Mouse (Mus musculus): ENCODE data around the gene Gm39566. TPM values are rescaled to one million over a fixed set of nuclear protein-coding genes. Genes with fewer than 3 reads are reported as not detected.

Gm39566 gene
- total RNA-seq, 2 experiments from 2014 or later: not detected

Other genes with a start within 250 kb of the Gm39566 start
- 1 to 10 TPM; 3.4 to 3.7 TPM for gene Wrap53, start 235.0 kb downstream of the Gm39566 start, total RNA-seq (2021)
- 10 to 100 TPM; 12.2 to 12.7 TPM for gene Trp53, start 234.9 kb downstream of the Gm39566 start, total RNA-seq (2021)
- 100 to 1,000 TPM; 365 to 378 TPM for gene Atp1b2, start 209.4 kb downstream of the Gm39566 start, total RNA-seq (2021)
- under 1 TPM in 1 of 2 experiments, not detected in 1; 0.62 TPM for gene Shbg, start 197.4 kb downstream of the Gm39566 start, total RNA-seq (2021)
- 1 to 10 TPM; 2.3 to 2.8 TPM for gene Sat2, start 193.3 kb downstream of the Gm39566 start, total RNA-seq (2021)
- 10 to 100 TPM; 76.0 to 77.1 TPM for gene Fxr2, start 182.3 kb downstream of the Gm39566 start, total RNA-seq (2021)
- not detected for gene Sox15, start 160.0 kb downstream of the Gm39566 start, total RNA-seq (2021)
- 10 to 100 TPM in 1 of 2 experiments, 1 to 10 TPM in 1; 6.6 to 10.0 TPM for gene Mpdu1, start 152.7 kb downstream of the Gm39566 start, total RNA-seq (2021)
- gene Cd68, start 149.1 kb downstream of the Gm39566 start, total RNA-seq (2021): 1 to 10 TPM; 1.3 to 9.1 TPM
- gene Eif4a1, start 142.9 kb downstream of the Gm39566 start, total RNA-seq (2021): 100 to 1,000 TPM in 1 of 2 experiments, 10 to 100 TPM in 1; 99.8 to 102 TPM
- gene Senp3, start 133.2 kb downstream of the Gm39566 start, total RNA-seq (2021): 10 to 100 TPM; 19.1 to 23.5 TPM
- gene Tnfsf13, start 129.5 kb downstream of the Gm39566 start, total RNA-seq (2021): 1 to 10 TPM in 1 of 2 experiments, under 1 TPM in 1; 0.67 to 1.5 TPM
- gene Tnfsf12, start 119.4 kb downstream of the Gm39566 start, total RNA-seq (2021): 10 to 100 TPM in 1 of 2 experiments, 1 to 10 TPM in 1; 8.3 to 11.6 TPM
- 1 to 10 TPM in 1 of 2 experiments, under 1 TPM in 1; 0.87 to 2.1 TPM for gene Tnfsfm13, start 119.2 kb downstream of the Gm39566 start, total RNA-seq (2021)
- gene Polr2a, start 56.7 kb downstream of the Gm39566 start, total RNA-seq (2021): 10 to 100 TPM; 24.7 to 27.5 TPM
- gene Slc35g3, start 53.3 kb downstream of the Gm39566 start, total RNA-seq (2021): not detected
- gene Zbtb4, start 49.4 kb downstream of the Gm39566 start, total RNA-seq (2021): 10 to 100 TPM; 23.0 to 28.1 TPM
- gene Chrnb1, start 19.4 kb downstream of the Gm39566 start, total RNA-seq (2021): 10 to 100 TPM; 36.2 to 53.1 TPM
- gene Fgf11, start 13.4 kb downstream of the Gm39566 start, total RNA-seq (2021): 1 to 10 TPM; 6.3 to 6.7 TPM
- under 1 TPM; 0.18 to 0.35 TPM for gene Tmem102, start 9.7 kb downstream of the Gm39566 start, total RNA-seq (2021)
- not detected for gene Spem2, start 3.2 kb upstream of the Gm39566 start, total RNA-seq (2021)
- not detected for gene Spem1, start 6.9 kb upstream of the Gm39566 start, total RNA-seq (2021)
- gene Nlgn2, start 22.5 kb upstream of the Gm39566 start, total RNA-seq (2021): 1 to 10 TPM; 3.1 to 3.9 TPM
- gene Tmem256, start 23.2 kb upstream of the Gm39566 start, total RNA-seq (2021): 100 to 1,000 TPM; 126 to 144 TPM
- 10 to 100 TPM; 10.8 to 13.7 TPM for gene Plscr3, start 31.1 kb upstream of the Gm39566 start, total RNA-seq (2021)
- under 1 TPM in 1 of 2 experiments, not detected in 1; 0.11 TPM for gene Tnk1, start 43.4 kb upstream of the Gm39566 start, total RNA-seq (2021)
- not detected for gene Tmem95, start 62.7 kb upstream of the Gm39566 start, total RNA-seq (2021)
- gene Kctd11, start 66.1 kb upstream of the Gm39566 start, total RNA-seq (2021): 1 to 10 TPM; 1.7 to 2.2 TPM
- under 1 TPM; 0.26 to 0.38 TPM for gene Acap1, start 80.2 kb upstream of the Gm39566 start, total RNA-seq (2021)
- gene 2810408A11Rik, start 85.7 kb upstream of the Gm39566 start, total RNA-seq (2021): not detected
- gene Neurl4, start 85.8 kb upstream of the Gm39566 start, total RNA-seq (2021): 10 to 100 TPM; 25.4 to 26.0 TPM
- gene Gps2, start 98.6 kb upstream of the Gm39566 start, total RNA-seq (2021): 10 to 100 TPM; 34.6 to 35.2 TPM
- 100 to 1,000 TPM; 417 to 422 TPM for gene Eif5a, start 106.7 kb upstream of the Gm39566 start, total RNA-seq (2021)
- 10 to 100 TPM; 10.4 to 10.9 TPM for gene Ybx2, start 120.5 kb upstream of the Gm39566 start, total RNA-seq (2021)
- 100 to 1,000 TPM; 306 to 340 TPM for gene Slc2a4, start 132.9 kb upstream of the Gm39566 start, total RNA-seq (2021)
- under 1 TPM in 1 of 2 experiments, not detected in 1; 0.91 TPM for gene Cldn7, start 149.5 kb upstream of the Gm39566 start, total RNA-seq (2021)
- gene Ctdnep1, start 165.9 kb upstream of the Gm39566 start, total RNA-seq (2021): 100 to 1,000 TPM; 195 to 205 TPM
- gene Elp5, start 167.2 kb upstream of the Gm39566 start, total RNA-seq (2021): 10 to 100 TPM; 37.0 to 44.2 TPM
- 100 to 1,000 TPM; 148 to 170 TPM for gene Gabarap, start 175.8 kb upstream of the Gm39566 start, total RNA-seq (2021)
- gene Phf23, start 180.5 kb upstream of the Gm39566 start, total RNA-seq (2021): 10 to 100 TPM; 15.0 to 16.1 TPM
- 1 to 10 TPM; 3.7 to 4.1 TPM for gene Dvl2, start 185.3 kb upstream of the Gm39566 start, total RNA-seq (2021)
- 100 to 1,000 TPM; 342 to 380 TPM for gene Acadvl, start 200.1 kb upstream of the Gm39566 start, total RNA-seq (2021)
- 1 to 10 TPM; 5.6 to 6.9 TPM for gene Dlg4, start 201.6 kb upstream of the Gm39566 start, total RNA-seq (2021)
- gene Asgr1, start 238.8 kb upstream of the Gm39566 start, total RNA-seq (2021): not detected